Mouse (Mus musculus) limb, embryonic 14.5 days (tissue): ENCODE measurements at regions not wholly inside any gene's neighbourhood (a gene's known extent, or its start where the extent isn't known, plus 50 kb on each side); places are given as distances from the start of the nearest gene placed in this dataset.

ENCODE experiments used
- ATAC-seq: fragments of 200-750 bp; cut with Nextera tagmentation; 2 replicates; pipeline ENCODE4 v1.8.0; 2017; ENCODE audit warnings: low read depth, moderate number of reproducible peaks, moderate TSS enrichment; ENCODE audit not compliant: low FRiP score
- DNase-seq: peaks from one replicate; pipeline ENCODE4 v3.0.0-alpha.2; 2015; ENCODE audit warnings: low spot score
- H3K27ac ChIP-seq: fragments of 300-500 bp; sonication (generic); replicated peaks from 2 replicates; pipeline ENCODE4 v1.5.1; 2014; ENCODE audit warnings: low read depth, mild to moderate bottlenecking, low read length, moderate library complexity, mixed read lengths
- H3K27me3 ChIP-seq: fragments of 300-500 bp; sonication (generic); 2 replicates; pipeline ENCODE4 v1.6.1; 2014; ENCODE audit warnings: low read length, mixed read lengths; ENCODE audit not compliant: control insufficient read depth, insufficient read depth
- H3K36me3 ChIP-seq: fragments of 300-500 bp; sonication (generic); 2 replicates; pipeline ENCODE4 v1.6.1; 2014; ENCODE audit warnings: mild to moderate bottlenecking, low read length, moderate library complexity, mixed read lengths; ENCODE audit not compliant: control insufficient read depth, insufficient read depth
- H3K4me1 ChIP-seq: fragments of 300-500 bp; sonication (generic); 2 replicates; pipeline ENCODE4 v1.6.1; 2014; ENCODE audit warnings: antibody characterized with exemption, low read length, mixed read lengths; ENCODE audit not compliant: control insufficient read depth, insufficient read depth
- H3K4me2 ChIP-seq: fragments of 300-500 bp; sonication (generic); replicated peaks from 2 replicates; pipeline ENCODE4 v1.6.1; 2014; ENCODE audit warnings: low read depth, mild to moderate bottlenecking, low read length, moderate library complexity; ENCODE audit not compliant: severe bottlenecking
- H3K4me3 ChIP-seq: fragments of 300-500 bp; sonication (generic); replicated peaks from 2 replicates; pipeline ENCODE4 v1.5.1; 2014; ENCODE audit warnings: low read length
- H3K9ac ChIP-seq: fragments of 300-500 bp; sonication (generic); 2 replicates; pipeline ENCODE4 v1.6.1; 2014; ENCODE audit warnings: mild to moderate bottlenecking, low read depth, low read length, moderate library complexity; ENCODE audit not compliant: severe bottlenecking
- H3K9me3 ChIP-seq: fragments of 300-500 bp; sonication (generic); 2 replicates; pipeline ENCODE4 v1.6.1; 2016; ENCODE audit warnings: low read length; ENCODE audit not compliant: control insufficient read depth
- POLR2A ChIP-seq: fragments of 200-500 bp; IDR thresholded peaks from 2 replicates; pipeline ENCODE4 v1.8.0; 2012; ENCODE audit warnings: inconsistent platforms, mild to moderate bottlenecking, moderate library complexity, borderline replicate concordance; ENCODE audit not compliant: insufficient read depth, insufficient read length; ENCODE audit errors: extremely low read depth
- WGBS: fragments of 180-500 bp; shearing (Covaris S2); extraction: QIAGEN DNeasy Blood & Tissue Kit; methylation state at CpG from one replicate; pipeline ENCODE4 v1.1.7; 2014; 5-methylcytosine and 5-hydroxymethylcytosine counted together

GRCm38 (mm10) chr10:99534237-99534636 is 225.2 kb downstream of the Csl start:
- DNase-seq, result no peak
- no peak overlapping the region for H3K27ac ChIP-seq
- WGBS, result 71% methylated on average over 7 of the region's 7 CpGs

GRCm38 (mm10) chr10:99538639-99539038 is 220.8 kb downstream of the Csl start:
- no peak for TF ChIP-seq POLR2A
- Histone ChIP-seq H3K9ac (no peak overlapping the region), H3K9me3 (no peaks in the 10 kb centered on the region), H3K27me3 (no peaks in the 10 kb centered on the region), H3K27ac (no peak overlapping the region), H3K4me2 (no peak overlapping the region), H3K4me1 (no peaks in the 10 kb centered on the region), H3K36me3 (no peaks in the 10 kb centered on the region), H3K4me3 (no peak overlapping the region)
- WGBS, result 68% methylated on average over 5 of the region's 5 CpGs
- DNase-seq, result no peak
- ATAC-seq, result no peak

More at GRCm38 (mm10) chr10:99534237-99534636, 225.2 kb downstream of the Csl start:
- Histone ChIP-seq H3K36me3 (no peaks in the 10 kb centered on the region), H3K4me2 (no peak overlapping the region), H3K4me1 (0 out of 2 replicates have a peak, but pooled peaks cover 5% of the 10 kb centered on the region), H3K9me3 (no peaks in the 10 kb centered on the region), H3K4me3 (no peak overlapping the region), H3K9ac (no peak overlapping the region), H3K27me3 (no peaks in the 10 kb centered on the region)
- TF ChIP-seq POLR2A, result no peak
- no peak for ATAC-seq

GRCm38 (mm10) chr10:99552373-99552772 is 207.1 kb downstream of the Csl start:
- Histone ChIP-seq H3K4me2 (no peak overlapping the region), H3K4me3 (no peak overlapping the region), H3K27me3 (no peaks in the 10 kb centered on the region), H3K9ac (no peak overlapping the region), H3K27ac (no peak overlapping the region), H3K9me3 (no peaks in the 10 kb centered on the region), H3K36me3 (no peaks in the 10 kb centered on the region), H3K4me1 (no peaks in the 10 kb centered on the region)
- ATAC-seq (no peak), DNase-seq (no peak)
- no peak for TF ChIP-seq POLR2A
- WGBS, result 75% methylated on average over 4 of the region's 4 CpGs

GRCm38 (mm10) chr10:99552836-99553540 is 206.5 kb downstream of the Csl start:
- no peaks in the 10 kb centered on the region for H3K27me3 ChIP-seq
- H3K27ac ChIP-seq, result no peak overlapping the region
- WGBS, result 76% methylated on average over 12 of the region's 12 CpGs
- no peak overlapping the region for H3K4me3 ChIP-seq
- no peak overlapping the region for H3K9ac ChIP-seq
- DNase-seq, result no peak
- H3K9me3 ChIP-seq, result no peaks in the 10 kb centered on the region
- ATAC-seq, result no peak
- TF ChIP-seq POLR2A, result no peak
- no peak overlapping the region for H3K4me2 ChIP-seq
- H3K36me3 ChIP-seq, result no peaks in the 10 kb centered on the region
- no peaks in the 10 kb centered on the region for H3K4me1 ChIP-seq

- Histone ChIP-seq H3K4me1 (no peaks in the 10 kb centered on the region), H3K4me2 (no peak overlapping the region), H3K9me3 (no peaks in the 10 kb centered on the region), H3K27ac (no peak overlapping the region), H3K36me3 (no peaks in the 10 kb centered on the region), H3K4me3 (no peak overlapping the region), H3K27me3 (no peaks in the 10 kb centered on the region), H3K9ac (no peak overlapping the region)
- no peak for DNase-seq
- no peak for ATAC-seq
- no peak for TF ChIP-seq POLR2A
- WGBS, result 87% methylated on average over 2 of the region's 2 CpGs
Observed at GRCm38 (mm10) chr10:99555021-99555420, 204.4 kb downstream of the Csl start.
